Mouse (Mus musculus): ENCODE data around the gene Tomt. TPM values are rescaled to one million over a fixed set of nuclear protein-coding genes. Genes with fewer than 3 reads are reported as not detected.
A peak's percentile ranks its signal among the peaks of the same experiment; 100 is the strongest.

The Tomt gene
- polyA plus RNA-seq, 1 experiment from 2014 or later = 0.29 TPM

DNA sequence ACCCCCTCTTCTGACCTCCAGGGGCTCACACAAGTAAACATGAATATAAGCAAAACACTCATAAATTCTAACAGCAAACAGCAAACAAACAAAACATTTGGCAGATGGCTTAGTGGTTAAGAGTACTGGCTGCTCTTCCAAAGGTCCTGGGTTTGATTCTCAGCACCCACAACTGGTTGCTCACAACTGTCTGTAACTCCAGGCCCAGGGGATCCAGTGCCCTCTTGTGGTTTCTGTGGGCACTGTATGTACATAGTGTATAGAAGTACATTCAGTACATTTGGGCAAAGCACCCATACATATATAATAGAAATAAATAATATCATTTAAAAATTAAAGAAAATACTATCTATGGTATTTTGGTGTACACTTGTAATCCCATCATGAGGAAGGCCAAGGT is 3.3 kb downstream of the Tomt start:
- H3K9me3 ChIP-seq (replicated peaks) = no peaks in the 10 kb centered on the region
- peaks cover 21% of the 10 kb centered on the region for H3K4me1 ChIP-seq
- no peak overlapping the region for H3K4me2 ChIP-seq (replicated peaks)
- no peak overlapping the region for H3K4me3 ChIP-seq (replicated peaks)
- no peak overlapping the region for H3K27ac ChIP-seq (replicated peaks)
- no peaks in the 10 kb centered on the region for H3K27me3 ChIP-seq
- H3K9ac ChIP-seq = no peak overlapping the region
- ATAC-seq (ENCODE audit: insufficient number of reproducible peaks, low FRiP score, low TSS enrichment, low read depth) = no peak
- H3K36me3 ChIP-seq = peaks cover 7% of the 10 kb centered on the region; the same call in 1 of the 2 replicates

DNA sequence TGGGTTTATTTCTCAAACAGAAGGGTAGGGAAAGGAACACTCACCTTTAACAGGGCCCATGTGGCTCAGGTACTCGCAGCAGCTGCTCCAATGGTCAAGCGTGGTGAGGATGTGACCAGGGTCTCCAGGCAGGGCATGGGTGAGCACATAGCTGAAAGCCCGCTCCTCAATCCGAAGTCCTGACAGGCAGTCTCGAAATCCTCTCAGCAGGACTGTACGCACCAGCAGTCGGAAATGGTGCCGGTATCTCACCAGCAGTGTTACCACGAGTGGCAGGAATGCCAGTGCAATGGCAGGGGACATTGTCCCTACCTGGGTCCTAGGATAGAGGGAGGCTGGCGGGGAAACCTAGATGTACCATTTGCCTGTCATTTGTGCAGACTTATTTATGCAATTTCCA is 4.2 kb downstream of the Tomt start:
- 94% methylated on average over 10 of the region's 10 CpGs for WGBS
- no peaks in the 10 kb centered on the region for H3K9me3 ChIP-seq (replicated peaks)
- H3K4me2 ChIP-seq (replicated peaks) = no peak overlapping the region
- H3K36me3 ChIP-seq = peaks cover 7% of the 10 kb centered on the region; the same call in 1 of the 2 replicates
- no peak for ATAC-seq (ENCODE audit: insufficient number of reproducible peaks, low FRiP score, low TSS enrichment, low read depth)
- no peak overlapping the region for H3K4me3 ChIP-seq (replicated peaks)
- H3K27me3 ChIP-seq = no peaks in the 10 kb centered on the region
- H3K27ac ChIP-seq (replicated peaks) = no peak overlapping the region
- no peak overlapping the region for H3K9ac ChIP-seq
- H3K4me1 ChIP-seq = peaks cover 18% of the 10 kb centered on the region

DNA sequence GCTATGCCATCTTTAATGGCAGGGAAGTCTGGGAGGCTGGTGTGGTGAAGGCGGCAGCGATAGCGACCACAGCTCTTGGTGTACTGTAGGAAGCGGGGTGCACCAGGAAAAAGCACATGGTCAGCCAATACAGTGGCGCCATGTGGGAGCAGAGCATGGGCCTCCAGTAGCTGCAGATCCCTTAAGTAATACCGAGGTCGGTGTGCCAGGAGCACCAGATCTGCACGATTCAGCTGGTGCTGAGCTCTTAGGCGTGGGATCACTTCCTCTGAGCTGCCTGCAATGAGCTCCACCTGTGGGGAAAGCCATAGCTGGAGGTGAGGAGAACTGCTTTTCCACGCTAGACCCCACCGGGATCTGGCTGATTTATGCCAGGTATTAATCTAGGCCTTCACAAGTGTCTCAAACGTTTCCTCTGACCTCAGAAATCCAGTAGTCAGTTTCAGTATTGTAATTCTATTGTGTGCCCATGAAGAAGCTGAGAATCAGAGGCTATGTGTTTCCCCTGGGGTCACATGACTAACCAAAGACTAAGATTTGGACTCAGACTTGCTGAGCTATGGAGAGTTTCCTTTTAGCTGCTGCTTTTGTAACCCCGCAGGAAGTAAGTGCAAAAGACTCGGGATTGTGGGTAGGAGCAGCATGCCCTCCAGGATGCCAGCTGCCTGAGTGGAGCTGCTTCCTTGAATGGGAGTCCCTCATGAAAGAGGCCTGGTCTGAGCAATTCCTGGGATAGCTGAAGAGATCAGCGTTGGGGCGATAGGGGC is 5.6 kb downstream of the Tomt start:
- WGBS = 84% methylated on average over 16 of the region's 16 CpGs

DNA sequence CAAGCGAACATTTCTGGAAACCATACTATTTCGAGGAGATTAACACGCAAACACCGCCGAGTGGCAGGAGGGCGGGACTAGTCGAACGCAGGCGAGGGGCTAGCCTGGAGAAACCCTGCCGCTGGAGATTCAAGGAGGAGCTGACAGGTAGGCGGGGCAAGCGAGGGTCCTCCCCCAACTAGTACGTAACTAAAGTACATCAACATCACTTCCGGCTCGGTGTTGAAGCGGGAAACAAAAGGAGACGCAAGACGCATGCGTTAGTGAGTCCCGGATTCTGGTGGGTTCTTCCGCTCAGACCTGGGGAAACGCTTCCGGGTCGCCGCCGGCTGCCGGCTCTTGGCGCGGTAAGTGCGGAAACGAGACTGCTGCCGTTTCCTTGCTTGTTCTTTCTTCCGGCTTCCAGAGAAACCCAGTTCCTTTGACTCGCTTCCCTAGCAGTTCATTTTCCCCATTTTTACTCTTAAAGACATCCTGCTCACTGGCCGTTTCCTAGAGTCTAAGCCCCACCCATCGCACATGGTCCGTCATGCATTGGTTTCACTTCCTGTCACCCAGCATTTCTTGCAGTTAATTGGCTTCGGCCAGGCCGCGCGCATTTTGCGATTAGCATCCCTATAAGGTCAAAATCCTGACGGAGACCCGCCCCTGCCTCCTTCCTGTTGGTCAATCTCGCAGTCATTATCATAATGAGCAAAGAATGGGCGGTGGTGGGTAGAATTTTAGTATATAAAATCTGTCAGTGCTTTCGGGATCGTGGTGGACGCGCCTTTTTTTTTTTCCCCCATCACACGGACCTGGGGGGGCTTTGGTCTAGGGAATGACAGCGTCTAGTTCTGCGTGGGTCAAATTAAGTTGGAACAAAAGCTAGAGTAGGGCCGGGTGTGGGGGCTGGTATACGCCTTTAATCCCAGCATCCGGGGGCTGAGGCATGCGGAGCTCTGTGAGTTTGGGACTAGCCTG is 9.8 kb downstream of the Tomt start:
- peak overlapping the region; percentile 39 for H3K9ac ChIP-seq
- peak overlapping the region; percentile 73 for H3K4me3 ChIP-seq (replicated peaks)
- peaks cover 7% of the 10 kb centered on the region; the same call in 1 of the 2 replicates for H3K36me3 ChIP-seq
- H3K9me3 ChIP-seq (replicated peaks) = no peaks in the 10 kb centered on the region
- peaks cover 12% of the 10 kb centered on the region for H3K4me1 ChIP-seq
- WGBS = under 1% methylated on average over 57 of the region's 57 CpGs
- peak overlapping the region; percentile 55 for H3K4me2 ChIP-seq (replicated peaks)
- H3K27me3 ChIP-seq = no peaks in the 10 kb centered on the region; the same call in 1 of the 2 replicates
- peak; percentile 98 for ATAC-seq (ENCODE audit: insufficient number of reproducible peaks, low FRiP score, low TSS enrichment, low read depth)
- peak overlapping the region; percentile 95 for H3K27ac ChIP-seq (replicated peaks)

More for the DNA sequence above, 5.6 kb downstream of the Tomt start:
- Histone ChIP-seq H3K4me2 (replicated peaks) (no peak overlapping the region), H3K27ac (replicated peaks) (no peak overlapping the region), H3K36me3 (peaks cover 7% of the 10 kb centered on the region; the same call in 1 of the 2 replicates), H3K4me1 (peaks cover 14% of the 10 kb centered on the region), H3K9ac (no peak overlapping the region), H3K9me3 (replicated peaks) (no peaks in the 10 kb centered on the region), H3K27me3 (no peaks in the 10 kb centered on the region), H3K4me3 (replicated peaks) (no peak overlapping the region)
- ATAC-seq (ENCODE audit: insufficient number of reproducible peaks, low FRiP score, low TSS enrichment, low read depth) = no peak

DNA sequence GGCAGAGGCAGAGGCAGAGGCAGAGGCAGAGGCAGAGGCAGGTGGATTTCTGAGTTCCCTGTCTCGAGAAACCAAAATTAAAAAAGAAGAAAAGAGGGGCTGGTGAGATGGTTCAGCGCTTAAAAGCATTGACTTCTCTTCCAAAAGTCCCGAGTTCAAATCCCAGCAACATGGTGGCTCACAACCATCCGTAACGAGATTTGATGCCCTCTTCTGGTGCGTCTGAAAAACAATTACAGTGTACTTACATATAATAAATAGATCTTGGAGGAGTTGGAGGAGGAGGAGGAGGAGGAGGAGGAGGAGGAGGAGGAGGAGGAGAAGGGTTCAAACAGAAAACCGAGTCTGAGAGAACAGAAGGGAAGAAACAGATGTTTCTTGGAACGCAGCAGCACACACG is 10.5 kb downstream of the Tomt start:
- Histone ChIP-seq H3K36me3 (0 out of 2 replicates have a peak, but pooled peaks cover 7% of the 10 kb centered on the region), H3K27ac (replicated peaks) (peak overlapping the region; percentile 95), H3K27me3 (no peaks in the 10 kb centered on the region; the same call in 1 of the 2 replicates), H3K4me2 (replicated peaks) (peak overlapping the region; percentile 55), H3K4me3 (replicated peaks) (peak overlapping the region; percentile 73), H3K9ac (0 out of 2 replicates have a peak overlapping the region, but pooled peaks have one; percentile 35), H3K9me3 (replicated peaks) (no peaks in the 10 kb centered on the region), H3K4me1 (peaks cover 12% of the 10 kb centered on the region)
- WGBS = 40% methylated on average over 9 of the region's 9 CpGs
- ATAC-seq (ENCODE audit: insufficient number of reproducible peaks, low FRiP score, low TSS enrichment, low read depth) = no peak

DNA sequence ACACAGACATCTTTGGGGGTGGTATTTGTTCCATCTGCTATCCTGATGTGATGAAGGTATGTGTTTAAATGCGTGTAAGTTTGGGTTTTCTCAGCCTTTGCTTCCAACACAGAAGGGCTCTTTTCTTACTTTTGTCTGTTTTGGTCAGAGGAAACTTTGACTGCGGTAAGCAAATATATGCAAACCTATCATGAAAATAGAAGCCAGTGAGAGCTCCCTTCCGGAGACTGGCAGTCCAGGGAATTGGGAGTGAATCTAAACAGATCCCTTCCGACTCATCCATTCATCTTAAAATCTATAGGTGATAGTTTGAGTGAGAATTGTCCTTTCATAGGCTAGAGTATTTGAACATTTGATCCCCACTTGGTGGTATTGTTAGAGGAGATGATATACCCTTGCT is 17.7 kb downstream of the Tomt start:
- H3K27ac ChIP-seq (replicated peaks) = no peak overlapping the region
- H3K9ac ChIP-seq = no peak overlapping the region
- WGBS = 74% methylated on average over 4 of the region's 4 CpGs
- no peaks in the 10 kb centered on the region for H3K36me3 ChIP-seq
- no peaks in the 10 kb centered on the region; the same call in 1 of the 2 replicates for H3K27me3 ChIP-seq
- no peaks in the 10 kb centered on the region for H3K4me1 ChIP-seq
- no peaks in the 10 kb centered on the region for H3K9me3 ChIP-seq (replicated peaks)
- H3K4me3 ChIP-seq (replicated peaks) = no peak overlapping the region
- H3K4me2 ChIP-seq (replicated peaks) = no peak overlapping the region
- ATAC-seq (ENCODE audit: insufficient number of reproducible peaks, low FRiP score, low TSS enrichment, low read depth) = no peak

DNA sequence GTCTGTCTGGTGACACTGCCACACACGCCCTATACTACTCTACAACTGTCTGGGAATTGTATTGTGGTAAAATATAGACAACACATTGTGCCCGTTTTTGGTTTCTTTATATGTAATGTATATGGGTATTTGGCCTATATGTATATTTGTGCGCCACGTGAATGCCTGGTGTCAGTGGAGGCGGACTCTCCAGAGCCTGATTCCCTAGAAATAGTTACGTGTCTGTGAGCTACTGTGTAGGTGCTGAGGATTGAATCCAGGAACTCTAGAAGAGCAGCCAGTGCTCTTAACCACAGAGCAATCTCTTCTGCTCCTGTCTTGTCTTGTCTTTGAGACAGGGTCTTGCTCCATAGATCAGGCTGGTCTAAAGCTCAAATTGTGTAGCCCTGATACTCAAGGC is 19.9 kb downstream of the Tomt start:
- no peak overlapping the region for H3K4me2 ChIP-seq (replicated peaks)
- H3K9me3 ChIP-seq (replicated peaks) = no peaks in the 10 kb centered on the region
- H3K27me3 ChIP-seq = no peaks in the 10 kb centered on the region
- no peak overlapping the region for H3K9ac ChIP-seq
- no peaks in the 10 kb centered on the region for H3K36me3 ChIP-seq
- 81% methylated on average over 6 of the region's 6 CpGs for WGBS
- no peak overlapping the region for H3K27ac ChIP-seq (replicated peaks)
- ATAC-seq (ENCODE audit: insufficient number of reproducible peaks, low FRiP score, low TSS enrichment, low read depth) = no peak
- H3K4me1 ChIP-seq = no peaks in the 10 kb centered on the region
- no peak overlapping the region for H3K4me3 ChIP-seq (replicated peaks)

DNA sequence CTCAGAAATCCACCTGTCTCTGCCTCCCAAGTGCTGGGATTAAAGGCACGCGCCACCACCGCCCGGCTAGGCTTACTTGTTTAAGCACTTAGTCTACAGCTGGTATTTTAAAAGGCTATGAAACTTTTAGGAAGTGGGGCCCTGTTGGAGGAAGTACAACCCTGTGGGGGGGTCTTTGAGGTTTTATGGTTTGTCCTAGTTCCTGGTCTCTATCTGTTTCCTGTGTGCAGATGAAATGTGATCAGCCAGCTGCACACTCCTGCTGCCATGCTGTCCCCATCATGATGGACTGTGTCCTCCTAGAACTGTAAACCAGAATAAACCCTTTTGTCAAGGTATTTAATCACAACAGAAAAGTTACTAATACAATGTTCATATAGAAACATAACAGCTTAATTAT is 22.0 kb downstream of the Tomt start:
- WGBS = 89% methylated on average over 4 of the region's 4 CpGs
- Histone ChIP-seq H3K27ac (replicated peaks) (no peak overlapping the region), H3K27me3 (no peaks in the 10 kb centered on the region)

DNA sequence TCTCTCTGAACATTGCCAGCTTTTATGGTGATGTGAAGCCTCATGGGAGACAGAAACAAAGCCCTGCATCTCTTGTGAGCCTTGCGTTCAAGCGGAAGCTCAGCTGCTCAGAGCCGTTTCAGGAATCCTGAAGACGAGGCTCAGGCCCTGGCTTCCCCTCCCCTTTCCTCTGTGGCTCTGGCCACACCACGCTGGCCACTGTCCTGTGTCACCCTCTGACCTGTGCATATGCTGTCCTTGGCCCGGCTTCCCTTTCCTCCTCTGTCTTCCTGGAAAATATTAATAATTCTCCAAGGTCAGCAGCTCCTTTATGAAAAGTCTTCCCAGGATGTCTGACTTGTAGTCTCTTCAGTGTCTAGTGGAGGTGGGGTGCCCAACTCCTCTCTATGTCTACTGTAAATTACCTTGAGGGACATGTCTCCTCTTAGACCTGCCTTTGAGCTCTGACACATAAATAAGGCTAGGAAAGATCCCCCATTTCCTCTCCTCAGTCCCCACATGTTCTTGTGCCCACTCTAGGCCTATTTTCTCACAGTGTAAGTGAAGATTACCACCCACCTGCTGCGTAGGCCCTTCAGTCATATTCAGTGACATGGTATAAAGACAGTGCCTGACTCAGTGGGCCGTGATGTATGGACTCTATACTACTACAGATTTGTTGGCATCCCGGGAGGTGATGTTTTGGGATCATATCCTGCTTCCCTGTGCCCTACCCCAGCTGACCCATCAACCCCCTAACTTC is 23.6 kb downstream of the Tomt start:
- WGBS = 71% methylated on average over 9 of the region's 9 CpGs
- H3K27ac ChIP-seq (replicated peaks) = no peak overlapping the region
- no peaks in the 10 kb centered on the region for H3K27me3 ChIP-seq
- no peaks in the 10 kb centered on the region for H3K4me1 ChIP-seq
- H3K4me2 ChIP-seq (replicated peaks) = no peak overlapping the region
- no peak overlapping the region for H3K9ac ChIP-seq
- no peak for ATAC-seq (ENCODE audit: insufficient number of reproducible peaks, low FRiP score, low TSS enrichment, low read depth)
- no peak overlapping the region for H3K4me3 ChIP-seq (replicated peaks)
- H3K9me3 ChIP-seq (replicated peaks) = no peaks in the 10 kb centered on the region
- no peaks in the 10 kb centered on the region for H3K36me3 ChIP-seq

More for the DNA sequence above, 22.0 kb downstream of the Tomt start:
- Histone ChIP-seq H3K4me2 (replicated peaks) (no peak overlapping the region), H3K9me3 (replicated peaks) (no peaks in the 10 kb centered on the region), H3K9ac (no peak overlapping the region), H3K4me1 (no peaks in the 10 kb centered on the region), H3K4me3 (replicated peaks) (no peak overlapping the region), H3K36me3 (no peaks in the 10 kb centered on the region)
- ATAC-seq (ENCODE audit: insufficient number of reproducible peaks, low FRiP score, low TSS enrichment, low read depth) = no peak

DNA sequence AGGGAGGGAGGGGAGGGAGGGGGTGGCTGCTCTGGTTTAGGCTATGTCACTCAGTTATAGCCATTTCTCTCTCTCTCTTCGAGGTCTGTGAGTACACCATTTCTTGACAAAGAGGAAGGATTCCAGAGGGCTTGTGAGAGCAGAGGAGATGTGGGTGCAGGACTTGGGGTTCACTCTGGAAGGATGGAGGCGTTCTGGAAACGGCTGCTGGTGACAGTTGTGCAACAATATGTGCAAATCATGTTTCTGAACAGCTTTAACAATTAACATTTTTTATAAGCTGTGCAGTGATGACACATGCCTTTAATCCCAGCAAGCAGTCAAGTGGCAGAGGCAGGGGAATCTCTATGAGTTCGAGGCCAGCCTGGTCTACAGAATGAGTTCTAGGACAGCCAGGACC is 25.3 kb downstream of the Tomt start:
- H3K9ac ChIP-seq = no peak overlapping the region
- H3K4me2 ChIP-seq (replicated peaks) = no peak overlapping the region
- no peak overlapping the region for H3K4me3 ChIP-seq (replicated peaks)
- H3K27me3 ChIP-seq = no peaks in the 10 kb centered on the region
- 79% methylated on average over 4 of the region's 4 CpGs for WGBS
- H3K36me3 ChIP-seq = no peaks in the 10 kb centered on the region
- ATAC-seq (ENCODE audit: insufficient number of reproducible peaks, low FRiP score, low TSS enrichment, low read depth) = no peak
- no peak overlapping the region for H3K27ac ChIP-seq (replicated peaks)
- no peaks in the 10 kb centered on the region for H3K9me3 ChIP-seq (replicated peaks)
- no peaks in the 10 kb centered on the region for H3K4me1 ChIP-seq

DNA sequence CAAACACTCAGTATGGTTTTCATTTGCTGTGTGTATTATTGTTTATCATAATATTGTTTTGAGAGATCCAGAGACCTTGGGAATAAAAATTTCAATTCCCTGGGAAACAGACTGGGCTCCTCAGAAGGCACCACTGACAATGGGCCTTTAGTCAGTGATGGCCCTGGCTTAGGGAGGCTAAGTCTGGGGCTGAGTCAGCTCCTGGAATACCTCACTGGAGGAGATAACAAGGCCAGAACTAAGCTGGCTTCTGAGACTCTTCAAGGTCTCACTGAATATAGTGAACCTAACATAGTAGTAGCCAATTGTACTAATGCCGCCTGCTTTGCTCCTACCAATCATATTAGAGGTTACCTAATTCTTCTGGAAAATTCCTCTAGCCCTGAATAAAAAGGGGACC is 30.2 kb downstream of the Tomt start:
- H3K9me3 ChIP-seq (replicated peaks) = no peaks in the 10 kb centered on the region
- no peak for ATAC-seq (ENCODE audit: insufficient number of reproducible peaks, low FRiP score, low TSS enrichment, low read depth)
- no peaks in the 10 kb centered on the region for H3K27me3 ChIP-seq
- no peak overlapping the region for H3K4me3 ChIP-seq (replicated peaks)
- no peaks in the 10 kb centered on the region for H3K36me3 ChIP-seq
- 93% methylated on average over 1 of the region's 1 CpGs for WGBS
- H3K9ac ChIP-seq = no peak overlapping the region
- H3K27ac ChIP-seq (replicated peaks) = no peak overlapping the region
- no peaks in the 10 kb centered on the region for H3K4me1 ChIP-seq
- H3K4me2 ChIP-seq (replicated peaks) = no peak overlapping the region
